Mouse (Mus musculus) neural tube, embryonic 11.5 days (tissue): ENCODE data around the gene Cnnm2. TPM values are rescaled to one million over a fixed set of nuclear protein-coding genes. Genes with fewer than 3 reads are reported as not detected.

Experiments used
- ATAC-seq: fragments of 200-750 bp; cut with Nextera tagmentation; 2 replicates; pipeline ENCODE4 v1.8.0; 2017; ENCODE audit warnings: moderate number of reproducible peaks, mild to moderate bottlenecking, moderate TSS enrichment, moderate library complexity; ENCODE audit not compliant: insufficient read depth, low FRiP score, low TSS enrichment
- DNase-seq: peaks from one replicate; pipeline ENCODE4 v3.0.0-alpha.2; 2015; ENCODE audit warnings: low spot score
- H3K27ac ChIP-seq: fragments of 300-500 bp; sonication (generic); 2 replicates; pipeline ENCODE4 v1.5.1; 2014; ENCODE audit warnings: low read depth, mild to moderate bottlenecking, low read length
- H3K27me3 ChIP-seq: fragments of 300-500 bp; sonication (generic); 2 replicates; pipeline ENCODE4 v1.6.1; 2014; ENCODE audit warnings: mild to moderate bottlenecking, low read length, mixed read lengths; ENCODE audit not compliant: control insufficient read depth, insufficient read depth
- H3K36me3 ChIP-seq: fragments of 300-500 bp; sonication (generic); 2 replicates; pipeline ENCODE4 v1.6.1; 2014; ENCODE audit warnings: mild to moderate bottlenecking, low read length, moderate library complexity, mixed read lengths; ENCODE audit not compliant: control insufficient read depth, insufficient read depth
- H3K4me1 ChIP-seq: fragments of 300-500 bp; sonication (generic); 2 replicates; pipeline ENCODE4 v1.6.1; 2014; ENCODE audit warnings: low read length, mixed read lengths; ENCODE audit not compliant: control insufficient read depth, insufficient read depth
- H3K4me2 ChIP-seq: fragments of 300-500 bp; sonication (generic); 2 replicates; pipeline ENCODE4 v1.6.1; 2014; ENCODE audit warnings: low read depth, mild to moderate bottlenecking, moderate library complexity
- H3K4me3 ChIP-seq: fragments of 300-500 bp; sonication (generic); 2 replicates; pipeline ENCODE4 v1.5.1; 2014; ENCODE audit warnings: low read depth, low read length
- H3K9ac ChIP-seq: fragments of 300-500 bp; sonication (generic); 2 replicates; pipeline ENCODE4 v1.6.1; 2014; ENCODE audit warnings: mild to moderate bottlenecking, low read length
- H3K9me3 ChIP-seq: fragments of 300-500 bp; sonication (generic); 2 replicates; pipeline ENCODE4 v1.6.1; 2016; ENCODE audit warnings: low read length; ENCODE audit not compliant: control insufficient read depth
- WGBS: fragments of 180-500 bp; shearing (Covaris S2); extraction: QIAGEN DNeasy Blood & Tissue Kit; methylation state at CpG from one replicate; pipeline ENCODE4 v1.1.7; 2014; 5-methylcytosine and 5-hydroxymethylcytosine counted together
- polyA plus RNA-seq: library from polyadenylated mRNA; unstranded; fragments of >200 nt; fragmentation: Nextera tagmentation; extraction: Ambion mirVana; gene quantifications from 2 replicates; pipeline ENCODE4 v1.2.1, GENCODE M21; 2014

Cnnm2 gene
- polyA plus RNA-seq, 1 experiment from 2014 or later = 5.4 TPM

GRCm38 (mm10) chr19:46762291-46762991 is 1.0 kb downstream of the Cnnm2 start:
- ATAC-seq (no peak), DNase-seq (peak; percentile 47)
- WGBS = under 1% methylated on average over 49 of the region's 50 CpGs
- Histone ChIP-seq H3K27me3 (peaks cover 11% of the 10 kb centered on the region), H3K4me2 (peak overlapping the region; percentile 97), H3K4me3 (peak overlapping the region; percentile 78), H3K27ac (no peak overlapping the region), H3K9me3 (no peaks in the 10 kb centered on the region), H3K4me1 (peaks cover 11% of the 10 kb centered on the region; the same call in 1 of the 2 replicates), H3K9ac (peak overlapping the region; percentile 77), H3K36me3 (no peaks in the 10 kb centered on the region)

- Histone ChIP-seq H3K4me2 (peak overlapping the region; percentile 97), H3K36me3 (no peaks in the 10 kb centered on the region), H3K4me1 (peaks cover 11% of the 10 kb centered on the region; the same call in 1 of the 2 replicates), H3K27ac (no peak overlapping the region), H3K4me3 (peak overlapping the region; percentile 78), H3K9me3 (no peaks in the 10 kb centered on the region), H3K9ac (peak overlapping the region; percentile 77; the same call in 1 of the 2 replicates), H3K27me3 (peaks cover 11% of the 10 kb centered on the region)
- peak; percentile 52 for DNase-seq
- ATAC-seq = no peak
- under 1% methylated on average over 19 of the region's 19 CpGs for WGBS
These were observed 1.6 kb downstream of the Cnnm2 start for GRCm38 (mm10) chr19:46762992-46763342.

GRCm38 (mm10) chr19:46763356-46763755 is 2.0 kb downstream of the Cnnm2 start:
- no peak for DNase-seq
- Histone ChIP-seq H3K9ac (no peak overlapping the region), H3K27ac (no peak overlapping the region), H3K4me2 (peak overlapping the region; percentile 97), H3K4me3 (peak overlapping the region; percentile 78), H3K9me3 (no peaks in the 10 kb centered on the region), H3K27me3 (peaks cover 11% of the 10 kb centered on the region), H3K4me1 (peaks cover 11% of the 10 kb centered on the region; the same call in 1 of the 2 replicates), H3K36me3 (no peaks in the 10 kb centered on the region)
- no peak for ATAC-seq
- WGBS = 4% methylated on average over 7 of the region's 7 CpGs

- peaks cover 11% of the 10 kb centered on the region for H3K27me3 ChIP-seq
- H3K27ac ChIP-seq = no peak overlapping the region
- no peak overlapping the region; the same call in 1 of the 2 replicates for H3K4me3 ChIP-seq
- H3K36me3 ChIP-seq = no peaks in the 10 kb centered on the region
- DNase-seq (no peak), ATAC-seq (no peak)
- H3K4me2 ChIP-seq = peak overlapping the region; percentile 97
- H3K9me3 ChIP-seq = no peaks in the 10 kb centered on the region
- H3K9ac ChIP-seq = no peak overlapping the region
- peaks cover 11% of the 10 kb centered on the region; the same call in 1 of the 2 replicates for H3K4me1 ChIP-seq
- 49% methylated on average over 12 of the region's 12 CpGs for WGBS
These were observed 2.8 kb downstream of the Cnnm2 start for GRCm38 (mm10) chr19:46763932-46764762.

GRCm38 (mm10) chr19:46764763-46765117 is 3.3 kb downstream of the Cnnm2 start:
- 66% methylated on average over 9 of the region's 9 CpGs for WGBS
- peak overlapping the region; percentile 17; the same call in 1 of the 2 replicates for H3K4me2 ChIP-seq
- H3K9ac ChIP-seq = no peak overlapping the region
- peaks cover 11% of the 10 kb centered on the region; the same call in 1 of the 2 replicates for H3K4me1 ChIP-seq
- no peaks in the 10 kb centered on the region for H3K9me3 ChIP-seq
- no peak overlapping the region for H3K27ac ChIP-seq
- no peaks in the 10 kb centered on the region for H3K36me3 ChIP-seq
- peaks cover 11% of the 10 kb centered on the region for H3K27me3 ChIP-seq
- H3K4me3 ChIP-seq = no peak overlapping the region
- DNase-seq = no peak
- ATAC-seq = no peak

- H3K27ac ChIP-seq = no peak overlapping the region
- H3K9ac ChIP-seq = no peak overlapping the region
- no peak for DNase-seq
- peaks cover 11% of the 10 kb centered on the region for H3K27me3 ChIP-seq
- H3K4me3 ChIP-seq = no peak overlapping the region
- no peaks in the 10 kb centered on the region for H3K9me3 ChIP-seq
- no peak for ATAC-seq
- H3K4me1 ChIP-seq = peaks cover 11% of the 10 kb centered on the region; the same call in 1 of the 2 replicates
- 69% methylated on average over 5 of the region's 5 CpGs for whole genome bisulfite sequencing
- no peak overlapping the region for H3K4me2 ChIP-seq
- no peaks in the 10 kb centered on the region for H3K36me3 ChIP-seq
These were observed 4.7 kb downstream of the Cnnm2 start for GRCm38 (mm10) chr19:46766125-46766524.

GRCm38 (mm10) chr19:46769759-46770158 is 8.4 kb downstream of the Cnnm2 start:
- no peaks in the 10 kb centered on the region for H3K36me3 ChIP-seq
- 88% methylated on average over 11 of the region's 11 CpGs for WGBS
- DNase-seq = no peak
- no peak overlapping the region for H3K27ac ChIP-seq
- no peaks in the 10 kb centered on the region for H3K9me3 ChIP-seq
- H3K4me2 ChIP-seq = no peak overlapping the region
- H3K4me3 ChIP-seq = no peak overlapping the region
- no peaks in the 10 kb centered on the region for H3K27me3 ChIP-seq
- no peak for ATAC-seq
- peaks cover 2% of the 10 kb centered on the region; the same call in 1 of the 2 replicates for H3K4me1 ChIP-seq
- no peak overlapping the region for H3K9ac ChIP-seq

- Histone ChIP-seq H3K4me1 (no peaks in the 10 kb centered on the region), H3K36me3 (no peaks in the 10 kb centered on the region), H3K9me3 (no peaks in the 10 kb centered on the region), H3K27me3 (no peaks in the 10 kb centered on the region), H3K9ac (no peak overlapping the region), H3K27ac (no peak overlapping the region), H3K4me2 (no peak overlapping the region), H3K4me3 (no peak overlapping the region)
- no peak for ATAC-seq
- WGBS = 75% methylated on average over 6 of the region's 6 CpGs
- DNase-seq = no peak
These were observed 10.4 kb downstream of the Cnnm2 start for GRCm38 (mm10) chr19:46771801-46772200.
